Mouse (Mus musculus) 416B (cell line): Measurements from ENCODE around the gene Gm20894.
"Not testable (repeated sequence)": the region's sequence is repeated elsewhere in the genome, so short reads cannot be mapped to it uniquely, and the experiment has no call there.

Experiments used
- DNase-seq: peaks from one replicate; pipeline ENCODE4 v3.0.0; 2011; ENCODE audit warnings: low read depth

The Gm20894 gene

GRCm38 (mm10) chrY:28271412-28271811, at the start of gene Gm20894:
Gene Gm20894, minus strand, starts transcription at chrY:28271512.
- DNase-seq: not testable (repeated sequence)
